Mouse (Mus musculus) mesoderm, embryonic 11.5 days (tissue): Measurements from ENCODE around the gene Prrx1.

Experiments
- DNase-seq: peaks from one replicate; pipeline ENCODE4 v3.0.0-alpha.2; 2012; ENCODE audit warnings: low read depth, low spot score

The Prrx1 gene

DNA sequence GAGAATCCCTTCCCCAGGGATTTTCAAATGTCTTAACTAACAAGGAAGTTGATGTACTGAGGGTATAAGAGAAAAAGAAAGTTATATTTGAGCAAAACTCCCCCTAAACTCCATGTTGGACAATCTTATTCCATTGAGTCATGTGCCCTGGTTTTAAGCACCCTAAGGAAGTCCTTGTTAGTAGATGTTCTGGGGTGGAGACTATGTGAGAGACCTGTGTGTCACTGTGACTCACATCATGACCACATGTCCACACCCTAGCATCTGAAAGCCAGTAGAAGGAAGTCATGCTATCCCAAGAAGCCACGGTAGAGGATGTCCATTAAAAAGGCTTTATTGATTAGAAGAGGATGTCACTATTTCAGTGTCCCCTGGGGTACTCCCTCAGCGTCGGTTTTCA lies 40.4 kb downstream of the Prrx1 start:
- no peak for DNase-seq

DNA sequence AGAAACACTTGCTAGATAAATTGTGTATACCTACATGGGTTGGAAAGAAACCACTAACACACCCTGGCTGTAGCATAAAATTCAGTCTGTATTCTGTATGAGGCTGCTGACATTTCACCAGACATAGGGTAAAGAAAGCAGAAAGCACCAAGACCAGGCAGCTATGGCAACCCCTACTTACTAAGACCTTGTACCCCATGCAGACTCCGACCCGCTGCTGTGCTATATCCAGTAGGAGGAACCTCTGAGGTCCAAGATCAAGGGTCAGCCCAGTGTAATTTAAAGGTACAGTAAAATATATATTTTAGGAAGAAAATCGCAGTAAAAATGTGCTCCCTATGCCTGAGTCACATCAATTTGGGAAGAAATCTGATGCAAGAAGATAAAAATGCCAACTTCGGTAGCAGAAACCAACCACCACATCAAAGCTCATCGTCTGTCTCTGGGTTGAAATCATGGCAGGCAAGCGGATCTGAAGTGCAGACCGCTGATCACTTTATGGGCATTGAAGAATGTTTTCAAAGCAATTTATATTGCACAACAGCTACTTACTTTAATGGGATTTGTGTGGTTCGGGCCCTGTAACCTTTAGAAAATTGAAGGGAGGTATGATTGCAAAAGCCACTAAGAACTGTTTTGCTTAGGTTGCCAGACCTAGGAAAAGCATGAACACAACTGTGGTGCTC lies 46.5 kb downstream of the Prrx1 start:
- DNase-seq, result no peak

DNA sequence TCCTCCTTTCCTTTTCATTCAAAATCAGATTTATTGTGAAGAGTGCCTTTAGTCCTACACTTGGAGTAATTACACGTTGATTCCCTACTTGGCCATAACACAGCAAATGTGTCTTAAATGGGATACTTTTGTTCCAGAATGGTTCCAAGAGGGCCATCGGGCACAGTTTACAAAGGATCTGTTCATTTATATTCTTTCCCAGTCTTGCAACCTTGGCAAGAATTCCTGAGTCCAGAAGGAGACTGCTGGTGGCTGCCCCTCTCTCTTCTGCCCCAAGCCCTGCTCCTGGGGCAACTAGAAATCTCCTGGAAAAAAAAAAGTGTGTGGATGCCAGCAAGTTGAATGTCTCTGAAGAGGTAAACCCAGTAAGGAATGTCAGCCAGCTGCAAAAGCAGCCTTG lies 56.2 kb downstream of the Prrx1 start:
- no peak for DNase-seq

DNA sequence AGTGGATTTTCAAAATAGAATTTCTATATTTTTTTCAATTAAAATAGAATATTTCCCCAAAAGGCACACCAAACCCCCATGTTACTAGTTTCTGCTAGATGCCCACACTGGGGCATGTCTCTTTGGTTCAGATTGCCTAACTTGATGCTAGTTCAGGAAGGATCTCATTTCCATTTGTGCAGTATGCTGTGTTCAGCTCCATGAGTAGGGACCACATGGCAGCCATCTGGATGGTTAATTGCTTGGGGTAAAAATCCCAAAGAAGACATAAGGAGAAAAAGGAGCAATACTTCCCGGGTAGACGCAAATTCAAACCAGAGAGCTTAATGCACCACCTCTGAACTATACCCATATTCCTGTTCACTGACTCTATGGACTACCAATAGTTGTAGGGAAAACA lies 57.6 kb downstream of the Prrx1 start:
- DNase-seq, result no peak

DNA sequence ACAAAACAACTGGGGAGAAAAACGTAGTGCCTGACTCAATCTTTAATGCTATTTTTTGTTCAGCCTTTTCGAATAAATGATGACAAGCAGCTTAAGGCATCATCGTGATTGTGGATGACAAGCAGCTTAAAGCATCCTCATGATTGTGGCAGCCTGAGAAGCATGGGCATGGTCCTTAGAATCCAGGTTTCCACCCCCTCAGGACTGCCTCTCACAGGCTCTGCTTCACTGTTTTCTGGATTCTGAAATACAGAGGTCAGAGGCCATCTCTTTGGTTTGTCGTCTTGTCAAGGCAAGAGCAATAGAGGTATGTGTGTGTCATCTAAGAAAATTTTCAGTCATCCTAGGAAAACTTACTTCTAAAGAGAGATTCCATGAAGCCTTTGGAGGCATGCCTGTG lies 60.7 kb downstream of the Prrx1 start:
- DNase-seq, result no peak

DNA sequence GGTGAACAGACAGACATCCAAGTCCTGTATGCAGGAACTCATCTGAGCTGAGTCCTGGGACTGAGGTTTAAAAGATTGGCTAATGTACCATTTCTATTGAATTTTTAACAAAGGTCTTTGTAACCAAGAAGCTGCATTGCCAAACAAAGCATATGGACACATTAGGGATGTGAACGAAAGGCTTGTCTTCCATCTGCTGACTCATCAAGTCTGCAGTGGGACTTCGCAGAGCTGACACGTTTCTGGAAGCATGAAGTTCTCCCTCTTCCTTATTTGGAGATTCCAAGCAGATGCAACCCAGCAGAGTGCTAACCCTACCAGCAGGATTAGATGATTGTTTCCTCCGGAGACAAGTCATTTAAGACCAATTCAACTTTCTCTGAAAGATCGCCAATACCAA lies 61.2 kb downstream of the Prrx1 start:
- DNase-seq, result no peak

DNA sequence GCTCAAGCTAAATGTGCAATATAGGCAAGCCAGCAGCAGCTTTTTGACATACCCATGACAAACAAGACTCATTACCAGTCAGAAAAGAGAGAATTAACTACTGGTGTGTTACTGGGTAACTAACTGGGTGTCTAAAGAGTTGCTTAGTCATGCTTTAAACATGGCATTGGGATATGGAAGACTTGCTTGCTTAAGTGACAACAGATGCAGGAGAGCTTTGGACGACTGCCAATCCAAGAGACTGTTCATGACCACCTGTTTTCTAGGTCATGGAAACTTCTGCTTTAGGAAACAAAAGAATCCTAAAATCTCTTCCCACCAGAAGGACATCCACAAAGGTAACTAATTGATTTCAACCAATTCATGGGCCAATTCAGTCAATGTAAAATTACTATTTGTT lies 61.7 kb downstream of the Prrx1 start:
- no peak for DNase-seq

DNA sequence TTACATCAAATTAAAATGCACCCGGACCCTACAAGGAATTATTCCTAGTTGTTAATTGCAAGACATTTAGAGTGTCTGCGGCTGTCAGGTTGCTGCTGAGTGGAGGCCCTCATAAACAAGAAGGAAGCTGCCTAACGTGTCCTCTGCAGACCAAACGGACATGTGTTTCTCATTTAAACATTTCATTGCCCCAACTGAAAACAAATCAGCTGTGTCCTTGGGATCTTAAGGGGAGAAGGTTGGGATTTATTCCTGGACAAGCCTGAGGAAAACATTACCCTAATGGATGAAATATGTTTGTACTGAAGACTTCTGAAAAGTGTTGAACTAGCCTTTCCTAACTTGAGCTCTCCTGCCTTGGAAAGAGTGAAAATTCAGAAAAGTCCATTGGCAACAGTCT lies 74.6 kb downstream of the Prrx1 start:
- DNase-seq, result peak; percentile 49

DNA sequence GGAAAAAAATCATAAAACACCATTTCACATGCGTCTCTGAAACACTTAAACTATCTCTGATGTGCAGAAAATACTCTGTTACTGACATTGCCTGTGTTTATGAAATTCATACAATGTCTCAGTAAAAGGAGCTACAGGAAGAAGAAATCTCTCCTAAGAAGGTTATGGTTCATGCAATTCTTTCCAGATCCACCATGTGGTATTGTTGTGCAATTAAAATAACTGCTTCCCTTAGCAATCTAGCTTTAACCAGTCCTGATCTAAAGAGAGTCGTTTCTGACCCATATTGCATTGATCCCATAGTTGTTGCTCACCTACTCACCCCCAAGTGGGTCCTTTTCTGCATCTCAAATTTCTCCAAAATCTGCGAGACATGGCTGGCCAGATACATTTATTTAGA lies 82.3 kb downstream of the Prrx1 start:
- no peak for DNase-seq

DNA sequence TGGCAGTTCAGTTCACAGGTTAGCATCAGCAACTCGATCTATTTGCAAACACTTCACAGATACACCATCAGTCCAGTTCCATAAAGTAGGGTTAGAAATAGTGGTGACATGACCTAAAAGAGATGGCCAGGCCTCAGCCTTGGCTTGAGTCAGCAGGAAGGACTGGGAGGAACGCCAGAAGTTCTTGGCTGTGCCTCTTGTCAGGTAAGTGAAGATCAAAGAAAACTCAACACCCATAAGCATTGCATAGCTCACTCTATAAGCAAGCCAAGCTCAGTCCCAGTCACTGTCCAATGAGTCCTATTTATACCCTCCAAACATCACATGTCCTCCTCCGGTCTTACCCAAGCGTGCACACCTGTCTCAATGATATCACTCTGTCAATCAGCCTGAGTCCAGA lies 87.2 kb downstream of the Prrx1 start:
- DNase-seq, result no peak

DNA sequence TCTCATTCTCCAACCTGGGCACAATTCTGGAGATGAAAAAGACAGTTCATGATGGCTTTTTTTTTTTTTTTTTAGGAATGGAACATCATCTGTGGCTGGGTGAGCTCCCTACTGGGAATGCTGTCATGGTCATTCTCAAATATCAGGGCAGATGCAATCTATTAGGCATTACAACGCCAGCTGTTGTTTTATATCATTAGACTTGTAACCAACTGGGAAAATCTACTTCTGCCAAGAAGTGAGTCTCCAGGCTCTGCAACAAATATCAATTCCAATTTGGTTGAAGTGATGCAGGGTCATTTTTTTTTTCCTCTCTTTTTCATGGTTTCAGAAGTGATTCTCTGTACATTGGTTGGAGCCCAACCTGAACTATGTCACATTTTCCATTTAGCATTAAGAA lies 91.7 kb downstream of the Prrx1 start:
- no peak for DNase-seq

DNA sequence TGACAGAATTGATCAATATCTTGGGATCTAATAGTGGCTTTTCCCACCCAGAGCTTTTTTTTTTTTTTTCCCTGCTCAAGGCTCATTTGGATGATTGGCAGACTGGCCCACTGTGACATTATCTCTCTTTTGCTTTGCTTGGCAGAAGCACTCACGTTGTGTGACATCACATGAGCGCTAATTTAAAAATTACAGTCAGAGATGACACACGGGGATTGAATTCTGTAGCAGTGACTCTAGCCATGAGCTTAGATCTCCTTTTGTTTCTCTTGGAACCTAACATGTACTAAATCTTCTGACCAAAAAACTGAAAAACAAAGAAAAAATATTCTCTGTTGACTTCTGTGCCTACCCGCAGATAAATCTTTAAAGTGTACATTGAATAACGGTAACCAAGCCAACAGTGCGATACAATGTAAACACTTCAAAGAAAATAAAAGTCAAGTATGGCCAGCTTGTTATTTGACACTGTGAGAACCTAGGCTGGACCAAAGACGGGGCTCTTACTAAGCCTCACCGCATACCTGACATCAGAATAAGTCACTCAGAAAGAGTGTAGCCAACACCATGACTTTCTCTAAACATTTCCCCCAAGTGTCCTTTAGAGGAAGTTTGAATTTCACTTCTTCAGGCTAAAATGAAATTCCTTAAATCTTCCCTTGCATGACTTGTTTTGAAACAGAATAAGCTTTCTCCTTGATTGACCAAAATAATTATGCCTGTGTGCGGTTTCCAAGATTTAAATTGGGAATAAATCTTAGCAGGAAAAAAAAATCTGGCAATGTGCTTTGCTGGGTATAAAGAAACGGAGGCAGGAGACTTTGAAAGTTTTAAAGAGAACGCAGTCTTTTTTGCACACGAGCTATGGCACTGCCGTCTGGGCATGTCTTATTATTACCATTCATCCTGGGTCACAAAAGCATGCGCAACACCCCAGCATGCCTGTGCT lies 104.3 kb downstream of the Prrx1 start:
- no peak for DNase-seq

DNA sequence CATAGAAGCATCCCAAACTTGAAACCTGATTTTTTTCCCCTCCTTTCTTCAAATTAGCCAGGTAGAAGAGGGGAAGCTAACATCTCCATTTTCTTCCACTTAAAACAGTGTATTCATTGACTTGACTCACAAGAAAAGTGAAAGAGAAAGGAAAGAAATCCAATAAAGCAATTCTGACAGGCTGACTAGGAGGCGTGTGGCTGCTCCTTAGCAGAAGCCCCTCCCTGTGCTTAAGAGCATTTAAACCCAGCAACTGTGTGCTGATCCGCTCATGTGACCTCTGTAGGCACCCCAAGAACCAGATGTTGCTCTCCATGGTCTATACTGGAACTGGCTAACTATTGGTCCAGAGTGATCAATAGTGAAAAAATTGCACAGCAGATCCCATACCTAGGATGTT lies 114.7 kb downstream of the Prrx1 start:
- DNase-seq, result no peak

DNA sequence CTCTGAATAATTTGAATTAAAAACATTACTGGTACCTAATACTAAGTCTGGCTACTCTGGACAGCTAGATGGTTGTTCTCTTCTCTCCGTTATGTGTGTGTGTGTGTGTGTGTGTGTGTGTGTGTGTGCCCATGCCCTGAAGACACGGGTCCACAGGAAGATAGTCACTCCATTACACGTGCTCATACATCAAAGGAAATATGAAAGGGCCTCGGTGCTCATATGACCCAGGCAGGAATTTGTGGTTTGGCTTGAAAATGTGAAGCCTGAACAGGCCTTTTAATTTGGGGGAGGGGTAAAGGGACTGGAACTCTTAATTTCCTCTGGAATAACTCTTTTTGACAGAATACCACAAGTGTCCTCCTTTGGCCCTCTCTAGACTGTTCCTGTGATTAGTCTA lies 115.5 kb downstream of the Prrx1 start:
- no peak for DNase-seq
